Mouse (Mus musculus) kidney, postnatal 36 days (tissue): ENCODE data around the gene Tubg2.
A peak's percentile ranks its signal among the peaks of the same experiment; 100 is the strongest.

Experiments used
- DNase-seq, 2 experiments: peaks; one replicate each; pipeline ENCODE4 v3.0.0; 2021 to 2022; ENCODE audit warnings: mixed read lengths in 2 of 2

Tubg2 gene

DNA sequence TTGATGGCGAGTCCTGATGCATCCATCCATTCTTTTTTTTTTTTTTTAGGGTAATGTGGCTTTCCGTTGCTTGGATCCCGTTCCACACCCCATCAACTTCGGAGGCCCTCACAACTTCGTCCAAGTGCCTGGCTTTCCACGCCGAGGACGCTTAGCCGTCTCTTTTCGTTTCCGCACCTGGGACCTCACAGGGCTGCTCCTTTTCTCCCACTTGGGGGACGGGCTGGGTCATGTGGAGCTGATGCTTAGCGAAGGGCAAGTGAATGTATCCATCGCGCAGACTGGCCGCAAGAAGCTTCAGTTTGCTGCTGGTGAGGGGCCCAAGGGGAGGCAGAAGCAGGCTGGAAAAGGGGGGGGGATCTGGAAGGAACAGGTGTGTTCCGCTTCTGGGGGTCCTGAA is 24.6 kb downstream of the Tubg2 start:
- no peak for DNase-seq

DNA sequence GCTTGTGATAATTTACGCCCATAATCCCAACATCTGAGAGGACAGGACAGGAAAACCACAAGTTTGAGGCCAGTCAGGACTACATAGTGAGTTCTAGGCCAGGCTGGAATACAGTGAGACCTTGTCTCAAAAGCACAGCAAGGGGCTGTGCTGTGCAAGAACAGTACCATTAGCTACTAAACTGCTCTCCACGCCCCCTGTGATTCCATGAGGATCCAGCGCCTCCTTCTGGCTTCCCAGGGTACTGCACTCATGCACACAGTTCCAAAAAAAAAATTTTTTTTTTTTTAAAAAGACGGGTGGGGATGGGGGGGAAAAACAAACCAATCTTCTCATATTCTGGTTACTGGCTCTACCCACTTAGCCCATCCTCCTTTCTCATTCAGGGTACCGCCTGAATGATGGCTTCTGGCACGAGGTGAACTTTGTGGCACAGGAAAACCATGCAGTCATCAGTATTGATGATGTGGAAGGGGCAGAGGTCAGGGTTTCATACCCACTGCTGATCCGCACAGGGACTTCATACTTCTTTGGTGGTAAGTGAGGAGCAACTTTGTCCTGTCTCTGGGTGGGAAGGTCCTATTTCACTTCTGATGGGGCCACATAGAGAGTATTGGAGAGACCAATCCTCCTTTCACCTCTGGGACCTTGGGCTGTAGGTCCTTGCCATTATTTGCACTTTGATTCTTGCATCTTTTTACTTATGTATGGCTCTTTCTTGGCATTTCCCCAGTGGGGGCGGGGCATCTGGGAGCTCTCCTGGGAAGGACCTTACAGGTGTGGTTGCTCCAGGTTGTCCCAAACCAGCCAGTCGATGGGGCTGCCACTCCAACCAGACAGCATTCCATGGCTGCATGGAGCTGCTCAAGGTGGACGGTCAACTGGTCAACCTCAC is 25.4 kb downstream of the Tubg2 start:
- DNase-seq = peak; percentile 66 to 90

DNA sequence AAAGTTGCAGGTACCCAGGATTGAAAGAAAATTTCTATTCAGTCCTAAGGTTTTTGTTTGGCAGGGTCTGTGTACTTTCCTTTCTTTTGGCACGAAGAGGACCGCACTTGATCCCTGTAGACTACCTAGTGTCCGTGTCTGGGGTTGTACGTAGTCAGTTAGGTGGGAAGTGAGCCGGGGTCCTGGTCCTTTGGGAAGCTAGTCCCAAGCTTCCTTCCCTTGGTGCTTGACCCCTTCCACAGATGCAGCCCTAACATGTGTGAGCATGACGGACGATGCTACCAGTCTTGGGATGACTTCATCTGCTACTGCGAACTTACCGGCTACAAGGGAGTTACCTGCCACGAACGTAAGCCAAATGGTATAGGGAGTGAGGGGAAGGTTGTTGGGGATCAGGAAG is 26.3 kb downstream of the Tubg2 start:
- DNase-seq = no peak

DNA sequence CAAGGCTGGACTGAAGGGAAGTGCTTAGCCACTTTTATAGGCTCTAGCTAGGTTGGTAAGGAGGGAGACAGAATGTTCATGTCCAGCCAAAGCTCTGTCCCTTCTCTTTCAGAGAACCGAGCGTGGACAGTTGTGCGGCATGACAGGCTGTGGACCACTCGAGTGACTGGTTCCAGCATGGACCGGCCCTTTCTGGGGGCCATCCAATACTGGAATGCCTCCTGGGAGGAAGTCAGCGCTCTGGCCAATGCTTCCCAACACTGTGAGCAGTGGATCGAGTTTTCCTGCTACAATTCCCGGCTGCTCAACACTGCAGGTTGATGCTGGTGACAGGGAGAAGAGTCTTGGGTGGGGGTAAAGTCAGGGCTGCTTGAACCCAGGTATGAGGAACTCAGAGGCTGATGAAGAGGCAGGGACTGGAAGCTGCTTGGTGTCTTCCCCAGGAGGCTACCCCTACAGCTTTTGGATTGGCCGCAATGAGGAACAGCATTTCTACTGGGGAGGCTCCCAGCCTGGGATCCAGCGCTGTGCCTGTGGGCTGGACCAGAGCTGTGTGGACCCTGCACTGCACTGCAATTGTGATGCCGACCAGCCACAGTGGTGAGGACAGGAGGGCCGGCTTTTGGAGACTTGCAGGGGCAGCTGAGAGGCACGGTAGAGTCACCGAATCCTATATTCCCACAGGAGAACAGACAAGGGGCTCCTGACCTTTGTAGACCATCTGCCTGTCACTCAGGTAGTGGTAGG is 27.2 kb downstream of the Tubg2 start:
- DNase-seq = no peak

DNA sequence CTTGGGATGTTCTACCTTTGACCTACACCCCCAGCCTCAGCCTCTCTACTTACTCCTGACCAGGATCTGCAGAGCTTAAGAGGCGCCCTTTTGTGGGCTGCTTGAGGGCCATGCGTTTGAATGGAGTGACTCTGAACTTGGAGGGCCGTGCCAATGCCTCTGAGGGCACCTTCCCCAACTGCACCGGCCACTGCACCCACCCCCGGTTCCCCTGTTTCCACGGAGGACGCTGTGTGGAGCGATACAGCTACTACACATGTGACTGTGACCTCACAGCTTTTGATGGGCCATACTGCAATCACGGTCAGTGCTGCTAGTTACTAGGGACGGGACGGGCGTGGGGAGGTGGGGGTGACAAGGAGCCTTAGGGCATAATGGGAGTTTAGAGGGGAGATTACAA is 29.3 kb downstream of the Tubg2 start:
- DNase-seq = no peak

DNA sequence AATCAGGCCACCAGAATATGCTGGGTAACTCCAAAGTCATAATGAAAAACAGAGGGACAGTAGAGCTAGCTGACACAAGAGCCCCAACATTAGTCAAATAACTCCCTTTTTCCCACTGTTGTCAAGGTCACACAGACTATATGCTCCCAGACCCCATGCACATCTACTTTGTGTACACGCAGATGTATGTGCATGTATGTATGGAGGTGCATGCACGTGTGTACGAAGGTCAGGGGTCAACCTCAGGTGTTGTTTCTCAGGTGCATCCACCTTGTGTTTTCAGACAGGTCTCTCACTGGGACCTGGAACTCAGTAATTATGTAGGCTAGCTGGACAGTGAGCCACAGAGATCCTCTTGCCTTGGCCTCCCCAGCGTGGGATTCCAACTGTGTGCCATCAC is 29.7 kb downstream of the Tubg2 start:
- no peak for DNase-seq

DNA sequence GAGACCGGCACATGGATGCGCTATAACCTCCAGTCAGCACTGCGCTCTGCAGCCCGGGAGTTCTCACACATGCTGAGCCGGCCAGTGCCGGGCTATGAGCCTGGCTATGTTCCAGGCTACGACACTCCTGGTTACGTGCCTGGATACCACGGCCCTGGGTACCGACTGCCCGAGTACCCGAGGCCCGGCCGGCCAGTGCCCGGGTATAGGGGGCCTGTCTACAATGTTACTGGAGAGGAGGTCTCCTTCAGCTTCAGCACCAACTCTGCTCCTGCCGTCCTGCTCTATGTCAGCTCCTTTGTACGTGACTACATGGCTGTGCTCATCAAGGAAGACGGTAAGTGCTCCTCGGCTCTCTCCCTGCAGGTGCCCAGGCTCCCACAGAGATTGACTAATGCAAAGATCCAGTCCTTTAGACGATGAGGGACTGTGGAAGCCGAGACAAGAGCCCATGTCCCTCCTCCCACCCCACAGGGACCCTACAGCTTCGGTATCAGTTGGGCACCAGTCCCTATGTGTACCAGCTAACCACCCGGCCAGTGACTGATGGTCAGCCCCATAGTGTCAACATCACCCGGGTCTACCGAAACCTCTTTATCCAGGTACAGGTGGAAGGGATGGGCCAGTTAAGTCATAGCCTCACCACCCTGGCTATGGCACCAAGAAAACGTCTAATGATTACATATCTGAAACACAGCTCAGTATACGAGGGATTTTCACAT is 31.0 kb downstream of the Tubg2 start:
- no peak for DNase-seq

DNA sequence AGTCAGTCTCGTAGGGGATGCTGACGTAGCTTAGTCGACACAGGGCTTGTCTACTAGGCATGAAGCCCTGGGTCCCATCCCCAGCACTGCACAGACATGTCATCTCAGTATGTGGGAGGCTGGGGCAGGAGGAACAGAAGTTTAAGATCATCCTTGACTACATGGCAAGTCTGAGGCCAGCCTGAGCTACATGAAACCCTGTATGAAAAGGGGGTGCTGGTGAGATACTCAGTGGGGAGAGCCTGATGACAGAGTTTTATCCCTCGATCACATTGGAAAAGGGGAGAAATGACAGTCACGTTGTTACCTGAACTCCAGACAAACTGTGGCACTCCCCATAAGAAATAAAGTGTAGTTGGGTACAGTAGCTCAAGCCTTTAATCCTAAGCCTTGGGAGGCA is 31.8 kb downstream of the Tubg2 start:
- DNase-seq = no peak

DNA sequence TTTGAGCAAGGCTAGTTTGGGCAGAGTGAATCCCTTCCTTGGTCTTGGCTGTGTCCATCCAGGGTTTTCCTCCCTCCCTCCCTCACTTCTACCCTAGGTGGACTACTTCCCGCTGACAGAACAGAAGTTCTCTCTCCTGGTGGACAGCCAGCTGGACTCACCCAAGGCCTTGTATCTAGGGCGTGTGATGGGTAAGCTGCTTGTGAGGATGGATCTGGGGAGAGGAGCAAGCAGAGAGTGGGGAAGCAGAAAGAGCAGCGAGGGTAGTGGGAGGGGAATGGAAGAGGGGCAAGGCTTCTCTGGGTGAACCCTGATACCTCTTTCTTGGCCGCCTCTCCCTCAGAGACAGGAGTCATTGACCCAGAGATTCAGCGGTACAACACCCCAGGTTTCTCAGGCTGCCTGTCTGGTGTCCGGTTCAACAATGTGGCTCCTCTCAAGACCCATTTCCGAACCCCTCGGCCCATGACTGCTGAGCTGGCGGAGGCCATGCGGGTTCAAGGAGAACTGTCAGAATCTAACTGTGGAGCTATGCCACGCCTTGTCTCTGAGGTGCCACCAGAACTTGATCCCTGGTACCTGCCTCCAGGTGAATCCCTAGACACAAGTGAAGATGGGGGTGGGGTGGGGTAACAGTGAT is 32.6 kb downstream of the Tubg2 start:
- DNase-seq = no peak

DNA sequence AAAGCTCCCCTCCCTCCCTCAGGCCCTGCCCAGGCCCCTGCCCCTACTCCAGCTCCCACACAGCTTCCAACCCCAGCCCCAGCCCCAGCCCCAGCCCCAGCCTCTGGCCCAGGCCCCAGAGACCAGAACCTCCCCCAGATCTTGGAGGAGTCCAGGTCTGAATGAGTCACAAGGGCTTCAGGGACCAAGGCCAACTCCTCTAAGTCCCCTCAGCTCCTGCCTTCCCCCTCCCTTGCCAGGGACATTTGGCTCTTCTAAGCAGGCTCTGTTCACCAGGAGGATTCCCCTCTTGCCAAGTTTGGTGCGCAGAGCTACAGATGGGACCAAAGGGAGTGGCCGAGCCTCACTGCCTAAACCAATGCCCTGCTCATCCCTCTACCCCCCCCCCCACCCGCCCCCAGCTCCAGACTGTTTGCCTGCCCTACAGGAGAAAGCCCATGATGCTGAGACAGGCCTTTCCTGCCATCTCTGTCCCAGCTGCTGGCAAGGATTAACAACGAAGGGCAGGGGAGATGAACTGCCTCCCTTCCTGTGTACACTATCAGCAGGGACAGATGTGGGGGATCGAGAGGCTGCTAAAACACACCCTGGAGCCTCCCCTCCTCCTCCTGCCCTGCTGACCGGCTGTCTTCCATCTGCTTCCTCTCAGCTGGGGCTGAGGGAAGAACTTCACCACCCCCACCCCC is 33.9 kb downstream of the Tubg2 start:
- peak; percentile 49 to 64 for DNase-seq

DNA sequence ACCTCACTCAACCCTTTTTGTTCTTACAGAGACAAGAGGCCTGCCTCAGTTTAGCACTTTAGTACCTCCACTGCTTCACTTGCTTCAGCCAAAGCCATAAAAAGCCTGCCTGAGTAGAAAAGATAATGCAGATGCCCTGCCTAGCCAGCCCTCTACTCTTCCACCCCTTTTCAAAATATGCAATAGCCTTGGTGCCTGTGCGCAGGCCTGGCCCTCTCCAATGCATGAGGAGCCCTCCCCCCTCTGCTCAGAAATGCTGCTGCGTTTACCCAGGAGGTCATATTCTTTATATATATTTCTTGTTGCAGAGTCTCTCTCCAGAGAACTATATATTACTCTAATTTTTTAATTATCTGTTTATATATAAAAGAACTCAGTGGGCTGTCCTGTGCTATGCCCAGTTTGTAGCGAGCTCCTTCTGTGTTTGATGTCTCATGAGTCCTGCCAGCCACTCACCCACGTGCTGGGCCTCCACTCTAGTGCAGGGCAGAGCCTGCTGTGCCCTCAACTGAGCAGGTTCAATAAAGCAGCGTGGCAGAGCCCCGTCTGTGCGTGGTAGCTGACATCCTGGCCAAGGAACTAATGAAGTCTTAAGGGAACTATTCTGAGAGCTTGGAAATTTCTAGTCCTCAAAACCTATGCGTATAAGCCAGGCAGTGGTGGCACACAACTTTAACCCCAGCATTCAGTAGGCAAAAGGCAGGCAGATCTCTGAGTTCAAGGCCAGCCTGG is 34.6 kb downstream of the Tubg2 start:
- no peak for DNase-seq

DNA sequence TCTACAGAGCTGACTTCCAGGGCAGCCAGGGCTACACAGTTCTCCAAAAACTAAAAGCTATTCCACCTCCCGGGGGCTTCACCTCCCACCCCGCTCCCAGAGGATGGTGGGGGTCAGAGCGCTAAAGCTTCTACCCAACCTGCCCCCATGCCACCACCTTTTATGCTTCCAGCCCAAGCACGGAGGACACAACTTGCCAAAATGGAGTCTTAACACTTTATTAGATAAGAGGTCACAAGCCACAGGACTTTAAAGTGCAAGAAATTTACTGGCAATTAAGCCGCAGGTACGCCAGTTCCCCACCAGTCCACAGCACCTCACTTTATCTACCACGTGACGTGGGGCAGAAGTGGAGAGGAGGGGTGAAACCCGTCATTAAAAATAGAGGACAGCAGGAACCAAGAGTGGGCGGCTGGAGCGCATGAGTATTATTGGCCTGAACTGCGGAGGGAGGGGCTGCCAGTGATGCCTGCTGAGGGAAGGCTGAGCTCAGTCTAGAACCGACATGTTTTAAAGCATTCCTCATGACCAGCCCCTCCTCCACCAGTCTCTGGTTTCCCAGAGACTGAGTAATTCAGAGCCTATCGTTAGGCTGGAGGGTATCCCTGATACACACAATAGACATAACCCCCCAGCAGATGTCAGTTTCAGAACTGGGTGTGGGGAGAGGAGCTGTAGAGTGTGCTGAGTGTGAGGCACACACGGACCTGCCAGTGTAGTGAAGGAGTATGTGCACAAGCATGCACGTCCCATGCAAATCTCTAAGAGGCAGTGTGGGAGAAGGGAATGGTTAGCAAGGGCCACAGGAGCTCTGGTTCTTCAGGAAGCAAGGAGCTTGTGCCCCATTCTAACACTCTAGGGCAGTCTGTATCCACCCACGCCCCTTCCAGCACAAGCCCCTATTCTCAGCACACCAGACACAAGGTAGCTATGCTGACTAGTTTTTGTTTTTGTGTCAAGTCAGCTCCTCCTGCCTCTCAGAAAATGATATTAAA is 35.5 kb downstream of the Tubg2 start:
- DNase-seq = no peak

DNA sequence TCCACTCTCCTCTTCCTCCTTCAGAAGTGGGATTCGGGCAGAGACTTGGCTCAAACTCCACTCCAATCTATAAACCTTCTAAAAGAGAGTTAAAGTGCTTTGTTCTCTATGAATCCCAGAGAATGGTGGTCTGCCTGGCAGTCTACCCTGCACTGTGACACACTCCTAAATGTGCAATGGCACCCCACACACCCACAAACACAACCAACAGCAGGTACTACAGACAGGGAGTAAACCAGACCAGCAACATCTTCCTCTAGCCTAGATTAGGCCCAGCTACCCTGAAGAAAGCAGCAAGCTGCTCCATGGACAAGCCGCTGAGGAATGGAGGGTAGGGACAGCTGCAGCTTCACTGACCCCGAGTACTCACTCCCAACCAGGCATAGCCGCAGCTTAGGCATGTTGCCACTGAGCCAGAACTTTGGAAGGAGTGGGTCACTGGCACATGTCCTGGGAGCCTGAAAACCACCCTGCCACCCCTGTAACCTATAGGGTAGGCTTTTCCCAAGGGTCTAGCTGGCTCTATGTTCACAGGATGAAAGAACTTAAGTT is 36.3 kb downstream of the Tubg2 start:
- no peak for DNase-seq

DNA sequence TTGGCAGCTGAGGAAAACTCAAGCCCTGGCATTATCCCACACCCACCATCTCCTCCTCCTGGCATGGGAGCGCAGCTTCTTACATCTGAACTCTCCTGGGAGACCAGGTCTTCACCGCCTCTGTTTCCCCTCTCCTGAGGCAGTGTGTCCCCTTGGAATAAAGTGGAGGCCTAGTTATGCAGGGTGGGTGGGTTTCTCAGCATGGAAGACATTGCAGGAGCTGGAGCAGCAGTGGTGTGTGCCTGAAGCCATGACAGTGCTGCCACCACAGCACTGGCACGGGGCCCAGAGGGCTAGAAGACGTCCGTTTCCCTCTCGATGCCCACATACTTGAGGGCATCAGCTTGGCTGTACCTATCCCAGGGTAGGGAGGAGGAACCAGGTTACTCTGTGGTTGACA is 36.9 kb downstream of the Tubg2 start:
- no peak for DNase-seq

DNA sequence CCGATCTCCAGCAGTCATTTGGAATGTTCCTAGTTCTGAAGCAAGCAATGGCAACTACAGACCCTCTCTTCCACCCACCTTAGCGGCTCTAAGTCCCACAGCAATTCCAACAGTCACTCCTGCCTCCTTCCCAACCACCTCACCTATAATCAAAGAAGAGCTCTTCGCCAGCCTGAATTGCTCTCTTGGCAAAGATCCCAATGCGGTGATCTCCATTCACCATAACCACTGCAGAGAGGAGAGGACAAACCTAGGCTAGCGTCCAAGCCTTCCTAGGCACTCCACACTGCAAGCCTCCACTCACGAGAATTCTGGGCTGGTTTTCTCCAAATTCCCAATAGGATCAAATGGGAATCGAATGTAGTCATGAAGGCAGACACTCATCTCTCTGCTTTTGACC is 37.4 kb downstream of the Tubg2 start:
- no peak for DNase-seq

DNA sequence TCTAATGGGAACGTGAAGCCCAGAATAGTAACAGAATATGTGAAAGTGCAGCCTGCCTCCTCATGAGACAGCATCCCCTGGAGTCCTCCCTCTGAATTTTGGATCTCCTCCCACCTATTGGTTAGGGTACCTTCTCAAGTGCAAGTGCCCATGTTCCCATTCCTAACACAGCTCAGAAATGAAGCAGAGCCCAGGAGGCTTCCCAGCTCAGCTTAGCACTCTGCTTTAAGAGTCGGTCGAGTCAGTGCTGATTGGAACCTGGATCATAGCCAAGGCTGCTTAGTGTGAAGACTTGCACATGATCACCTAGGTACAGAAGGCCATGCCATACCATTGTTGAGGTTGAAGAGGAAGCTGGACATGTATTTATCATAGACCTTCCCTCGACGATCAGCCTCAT is 38.4 kb downstream of the Tubg2 start:
- DNase-seq = no peak

DNA sequence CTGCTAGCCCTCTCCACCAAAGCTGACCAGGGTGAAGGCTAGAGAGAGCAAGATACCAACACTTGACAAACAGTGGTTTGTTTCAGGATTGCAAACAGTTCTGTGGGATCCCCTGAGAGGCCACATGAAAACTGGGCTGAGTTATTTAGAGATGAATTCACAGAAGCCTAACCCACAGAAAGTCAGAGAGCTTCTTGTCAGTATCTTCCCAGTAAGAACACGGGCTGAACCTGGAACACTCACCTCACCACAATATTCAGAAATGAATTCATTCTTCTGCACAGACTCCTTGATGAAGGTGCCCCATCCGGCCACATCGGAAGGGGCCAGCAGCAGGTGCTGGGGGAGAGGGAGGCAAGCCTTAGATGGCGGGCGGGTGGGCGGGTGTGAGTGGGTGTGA is 38.9 kb downstream of the Tubg2 start:
- no peak for DNase-seq

DNA sequence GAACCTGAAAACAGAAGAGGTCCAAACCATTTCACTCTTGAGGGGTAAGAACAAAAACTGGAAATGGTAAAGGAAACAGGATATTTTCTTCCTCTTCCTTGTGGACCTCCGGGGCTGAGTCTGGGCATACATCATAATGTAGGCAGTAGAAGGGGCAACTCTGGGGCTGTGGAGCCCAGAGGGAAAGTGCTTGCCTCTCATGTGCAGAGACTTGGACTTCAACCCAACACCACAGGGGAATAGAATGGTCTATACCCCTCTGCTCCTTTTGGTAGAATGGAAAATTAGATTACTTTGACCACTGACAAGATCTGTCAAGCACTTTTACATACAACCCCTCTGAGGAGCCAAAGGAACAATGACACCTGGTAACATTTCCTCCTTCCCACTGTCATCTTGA is 39.4 kb downstream of the Tubg2 start:
- no peak for DNase-seq

DNA sequence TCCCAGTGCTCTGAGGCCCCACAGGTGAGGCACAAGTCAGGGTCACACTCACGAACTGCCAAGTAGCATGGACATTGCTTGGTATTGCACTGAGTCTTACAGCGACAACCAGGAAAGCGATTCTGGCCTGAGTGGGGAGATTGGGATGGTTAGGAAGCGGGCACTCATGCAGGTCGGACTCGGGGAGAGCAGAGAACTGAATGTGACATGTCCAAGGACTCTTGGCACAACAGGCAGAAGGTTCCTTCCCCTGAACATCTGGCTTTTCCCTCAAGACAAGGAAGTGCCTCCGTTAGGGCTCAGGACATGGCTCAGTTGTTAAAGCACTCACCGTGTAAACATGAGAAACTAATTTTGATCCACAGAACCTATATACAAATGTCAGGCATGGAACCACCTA is 39.9 kb downstream of the Tubg2 start:
- DNase-seq = no peak

DNA sequence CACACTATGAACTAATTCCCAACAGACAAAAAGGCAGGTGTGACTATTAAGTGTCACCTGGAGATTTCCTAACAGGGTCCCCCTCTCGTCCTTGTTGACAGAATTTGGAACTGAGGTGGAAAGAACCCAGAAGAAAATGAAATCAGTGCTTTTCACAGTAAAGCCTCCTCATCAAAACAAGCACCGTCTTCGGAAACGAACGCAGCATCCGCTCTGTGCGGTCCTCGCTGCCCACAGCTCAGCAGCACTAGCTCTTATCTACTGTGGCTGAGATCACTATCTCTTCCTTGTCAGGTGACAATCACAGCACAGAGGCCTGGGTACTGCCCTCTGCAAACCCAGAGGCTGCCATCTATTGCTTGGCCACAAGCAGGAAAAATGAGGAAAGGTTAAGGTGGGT is 40.5 kb downstream of the Tubg2 start:
- DNase-seq = no peak
